Mouse (Mus musculus) limb, embryonic 10.5 days (tissue): ENCODE results near the gene Ripk4. TPM values are rescaled to one million over a fixed set of nuclear protein-coding genes. Genes with fewer than 3 reads are reported as not detected.

Experiments used
- DNase-seq: peaks from one replicate; pipeline ENCODE4 v3.0.0-alpha.2; 2017; ENCODE audit warnings: low spot score
- H3K27ac ChIP-seq: fragments of 300-500 bp; sonication (generic); 2 replicates; pipeline ENCODE4 v1.5.1; 2016; ENCODE audit warnings: mild to moderate bottlenecking
- H3K27me3 ChIP-seq: fragments of 300-500 bp; sonication (generic); 2 replicates; pipeline ENCODE4 v1.6.1; 2016; ENCODE audit warnings: low read depth, mild to moderate bottlenecking; ENCODE audit not compliant: poor library complexity, severe bottlenecking
- H3K36me3 ChIP-seq: fragments of 300-500 bp; sonication (generic); 2 replicates; pipeline ENCODE4 v1.6.1; 2016; ENCODE audit warnings: mild to moderate bottlenecking, moderate library complexity
- H3K4me1 ChIP-seq: fragments of 300-500 bp; sonication (generic); 2 replicates; pipeline ENCODE4 v1.6.1; 2016
- H3K4me3 ChIP-seq: fragments of 300-500 bp; sonication (generic); 2 replicates; pipeline ENCODE4 v1.5.1; 2016; ENCODE audit warnings: mild to moderate bottlenecking, moderate library complexity
- H3K9me3 ChIP-seq: fragments of 300-500 bp; sonication (generic); replicated peaks from 2 replicates; pipeline ENCODE4 v1.6.1; 2016; ENCODE audit warnings: mild to moderate bottlenecking
- WGBS: fragments of 180-500 bp; shearing (Covaris S2); methylation state at CpG from one replicate; pipeline ENCODE4 v1.1.7; 2016; 5-methylcytosine and 5-hydroxymethylcytosine counted together
- polyA plus RNA-seq: library from polyadenylated mRNA; unstranded; fragments of >200 nt; fragmentation: Nextera tagmentation; extraction: Ambion mirVana; gene quantifications from 2 replicates; pipeline ENCODE4 v1.2.1, GENCODE M21; 2016

Ripk4 gene
- polyA plus RNA-seq, 1 experiment from 2014 or later = 4.9 TPM

DNA sequence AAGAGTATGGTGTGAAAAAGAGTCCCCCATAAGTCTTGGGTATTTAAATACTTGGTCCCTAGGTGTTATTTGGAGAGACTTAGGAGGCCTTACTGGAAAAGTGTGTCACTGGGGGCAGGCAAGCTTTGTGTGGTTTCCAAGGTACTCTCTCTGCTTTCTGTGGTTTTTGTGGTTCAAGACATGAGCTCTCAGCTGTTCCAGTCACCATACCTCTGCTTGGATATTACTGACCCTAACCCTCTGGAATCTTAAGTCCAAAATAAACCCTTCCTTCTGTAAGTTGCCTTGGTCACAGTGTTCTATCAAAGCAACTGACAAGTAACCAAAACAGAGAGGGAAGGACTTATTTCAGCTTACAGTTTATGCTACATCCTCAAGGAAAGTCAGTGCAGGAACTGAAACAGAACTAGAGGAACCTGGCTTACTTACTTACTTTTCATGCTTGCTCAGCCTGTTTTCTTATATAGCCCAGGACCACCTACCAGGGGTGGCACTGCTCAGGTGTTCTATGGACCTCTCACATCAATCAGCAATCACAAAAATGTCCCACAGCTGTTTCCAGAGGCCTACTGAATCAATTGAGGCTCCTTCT lies 44.1 kb downstream of the Ripk4 start:
- Histone ChIP-seq H3K4me1 (no peaks in the 10 kb centered on the region), H3K36me3 (no peaks in the 10 kb centered on the region), H3K27me3 (no peaks in the 10 kb centered on the region), H3K27ac (no peak overlapping the region), H3K9me3 (no peaks in the 10 kb centered on the region), H3K4me3 (no peak overlapping the region)
- DNase-seq = no peak

DNA sequence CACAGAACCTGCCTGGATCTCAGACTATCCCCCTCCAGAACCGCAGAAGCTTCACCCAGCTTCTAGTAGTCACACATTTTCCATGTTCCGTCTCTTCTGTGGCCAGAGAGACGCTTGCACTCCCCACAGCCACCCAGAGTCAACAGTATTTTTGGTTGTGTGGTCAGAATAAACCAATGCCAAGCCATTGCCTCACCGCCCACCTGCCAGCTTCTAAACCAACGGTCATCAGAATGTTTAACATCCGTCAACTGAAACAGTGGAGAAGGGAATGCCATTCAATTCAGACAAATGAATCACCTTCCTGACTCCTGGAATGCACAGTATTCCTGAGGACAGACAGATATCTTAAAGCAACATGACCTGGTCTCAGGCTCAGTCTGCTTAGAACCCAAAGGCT lies 47.0 kb downstream of the Ripk4 start:
- no peaks in the 10 kb centered on the region for H3K36me3 ChIP-seq
- H3K4me3 ChIP-seq = no peak overlapping the region
- DNase-seq = no peak
- H3K27ac ChIP-seq = no peak overlapping the region
- H3K4me1 ChIP-seq = no peaks in the 10 kb centered on the region
- 87% methylated on average over 6 of the region's 6 CpGs for WGBS
- H3K9me3 ChIP-seq = no peaks in the 10 kb centered on the region
- H3K27me3 ChIP-seq = no peaks in the 10 kb centered on the region

DNA sequence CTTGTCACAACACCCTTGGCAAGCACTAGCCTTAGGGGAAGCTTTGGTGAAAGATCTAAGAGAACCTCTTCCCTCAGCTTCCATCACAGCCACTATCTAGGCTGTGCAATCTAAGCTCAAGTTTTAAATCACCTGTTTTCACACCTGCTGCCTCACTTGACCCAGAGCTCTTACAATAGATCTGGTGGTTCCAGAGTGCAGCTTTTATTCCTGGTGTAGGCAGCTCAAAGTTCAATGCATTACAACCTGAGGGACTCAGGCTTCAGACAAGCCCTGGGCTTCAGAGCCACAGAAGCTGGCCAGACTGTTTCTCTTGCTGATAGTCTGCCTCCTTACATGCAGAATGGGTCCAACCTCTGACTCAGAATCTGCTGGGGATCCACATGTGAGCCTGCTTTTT lies 51.5 kb downstream of the Ripk4 start:
- DNase-seq = no peak
- Histone ChIP-seq H3K27me3 (no peaks in the 10 kb centered on the region), H3K27ac (no peak overlapping the region), H3K4me3 (no peak overlapping the region), H3K9me3 (no peaks in the 10 kb centered on the region), H3K36me3 (no peaks in the 10 kb centered on the region), H3K4me1 (no peaks in the 10 kb centered on the region)

DNA sequence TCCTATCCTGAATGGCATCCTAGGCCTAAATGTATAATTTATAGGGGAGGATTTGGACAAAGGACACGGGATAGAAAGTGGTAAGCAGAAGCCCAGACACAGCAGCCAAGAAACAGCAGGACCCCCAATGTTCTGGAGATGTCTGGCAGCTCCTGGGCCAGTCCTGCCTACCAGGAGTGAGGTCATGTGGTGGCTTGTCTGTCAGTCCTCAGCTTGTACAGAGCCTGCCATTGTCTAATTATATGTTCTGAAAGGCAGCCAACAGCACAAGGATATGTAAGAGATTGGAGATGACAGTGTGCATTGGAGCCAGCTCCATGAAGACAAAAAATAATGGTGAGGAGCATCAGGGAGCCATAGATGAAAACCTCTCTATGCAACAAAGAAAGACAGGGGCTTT lies 61.7 kb downstream of the Ripk4 start:
- no peaks in the 10 kb centered on the region for H3K27me3 ChIP-seq
- no peak overlapping the region for H3K27ac ChIP-seq
- no peak overlapping the region for H3K4me3 ChIP-seq
- no peaks in the 10 kb centered on the region for H3K4me1 ChIP-seq
- no peak for DNase-seq
- 72% methylated on average over 1 of the region's 1 CpGs for whole genome bisulfite sequencing
- H3K9me3 ChIP-seq = no peaks in the 10 kb centered on the region
- no peaks in the 10 kb centered on the region for H3K36me3 ChIP-seq

DNA sequence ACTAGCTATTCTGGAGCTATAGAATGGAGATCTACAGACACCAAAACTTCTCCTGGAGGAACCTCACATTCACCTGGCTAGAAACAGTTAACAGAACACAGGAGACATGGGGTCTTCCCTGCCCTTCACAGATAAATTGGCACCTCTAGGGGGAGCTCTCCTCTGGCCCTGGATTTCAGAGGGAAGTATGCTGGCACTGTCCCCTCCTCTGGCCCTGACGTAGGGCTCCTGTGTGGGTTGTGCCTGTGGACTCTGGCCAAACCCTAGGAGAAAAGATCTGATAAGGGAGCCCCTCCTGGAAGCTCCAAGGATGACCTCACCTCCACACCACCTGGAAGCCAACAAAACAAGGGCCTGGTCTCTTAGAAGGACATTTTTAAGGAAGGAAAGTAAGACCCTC lies 65.8 kb downstream of the Ripk4 start:
- Histone ChIP-seq H3K27ac (no peak overlapping the region), H3K9me3 (no peaks in the 10 kb centered on the region), H3K27me3 (no peaks in the 10 kb centered on the region), H3K36me3 (no peaks in the 10 kb centered on the region), H3K4me3 (no peak overlapping the region), H3K4me1 (no peaks in the 10 kb centered on the region)
- WGBS = 22% methylated on average over 1 of the region's 1 CpGs
- DNase-seq = no peak

GRCm38 (mm10) chr16:97695709-97696108 lies 67.9 kb downstream of the Ripk4 start:
- no peaks in the 10 kb centered on the region for H3K4me1 ChIP-seq
- 76% methylated on average over 4 of the region's 4 CpGs for WGBS
- no peak overlapping the region for H3K4me3 ChIP-seq
- H3K9me3 ChIP-seq = no peaks in the 10 kb centered on the region
- H3K27ac ChIP-seq = no peak overlapping the region
- H3K27me3 ChIP-seq = no peaks in the 10 kb centered on the region
- H3K36me3 ChIP-seq = no peaks in the 10 kb centered on the region
- DNase-seq = no peak

Other genes starting within 250 kb of the Ripk4 start
- not detected in 2 replicates for gene Fam3b, start 249.0 kb downstream of the Ripk4 start, polyA plus RNA-seq
- gene Tmprss2, start 152.6 kb downstream of the Ripk4 start, polyA plus RNA-seq = 0.13 and 0.39 TPM in 2 replicates
- 14.1 and 17.1 TPM in 2 replicates for gene Prdm15, start 88.1 kb upstream of the Ripk4 start, polyA plus RNA-seq
- gene C2cd2, start 198.8 kb upstream of the Ripk4 start, polyA plus RNA-seq = 12.3 and 14.8 TPM in 2 replicates
- gene Zbtb21, start 198.8 kb upstream of the Ripk4 start, polyA plus RNA-seq = 14.4 TPM in 2 replicates
- 20.0 and 23.3 TPM in 2 replicates for gene B230307C23Rik, start 233.5 kb upstream of the Ripk4 start, polyA plus RNA-seq